Mouse (Mus musculus): ENCODE data around the gene Zbtb16.

Gene Zbtb16

GRCm38 (mm10) chr9:48635576-48636350, 200.3 kb downstream of the Zbtb16 start:
- DNase-seq: no peak

- DNase-seq: no peak
These were observed 202.9 kb downstream of the Zbtb16 start for GRCm38 (mm10) chr9:48633147-48633546.

GRCm38 (mm10) chr9:48619268-48619667, 216.8 kb downstream of the Zbtb16 start:
- no peak for DNase-seq

- peak; percentile 36 to 66 for DNase-seq
These were observed 217.4 kb downstream of the Zbtb16 start for GRCm38 (mm10) chr9:48618589-48618988.

- DNase-seq: peak; percentile 11 to 12
These were observed 217.9 kb downstream of the Zbtb16 start for GRCm38 (mm10) chr9:48618111-48618510.

- no peak for DNase-seq
These were observed 218.5 kb downstream of the Zbtb16 start for GRCm38 (mm10) chr9:48617511-48618010.

- DNase-seq: no peak
These were observed 222.8 kb downstream of the Zbtb16 start for GRCm38 (mm10) chr9:48613221-48613620.

- peak in 1 of 2 experiments; percentile 22 for DNase-seq
These were observed 223.5 kb downstream of the Zbtb16 start for GRCm38 (mm10) chr9:48612542-48612941.

GRCm38 (mm10) chr9:48611032-48611431, 225.0 kb downstream of the Zbtb16 start:
- no peak for DNase-seq

GRCm38 (mm10) chr9:48609734-48610133, 226.3 kb downstream of the Zbtb16 start:
- no peak for DNase-seq

GRCm38 (mm10) chr9:48607417-48607816, 228.6 kb downstream of the Zbtb16 start:
- DNase-seq: no peak

- no peak for DNase-seq
These were observed 229.9 kb downstream of the Zbtb16 start for GRCm38 (mm10) chr9:48606171-48606570.

- no peak for DNase-seq
These were observed 230.3 kb downstream of the Zbtb16 start for GRCm38 (mm10) chr9:48605697-48606096.

- no peak for DNase-seq
These were observed 231.0 kb downstream of the Zbtb16 start, which contains the start of gene Nnmt for GRCm38 (mm10) chr9:48604939-48605598. Nnmt (minus strand) TSS chr9:48605153.

Data from kidney, adult 8-10 months (tissue).